Mouse (Mus musculus): Measurements from ENCODE around the gene Dpysl4.

The Dpysl4 gene

DNA sequence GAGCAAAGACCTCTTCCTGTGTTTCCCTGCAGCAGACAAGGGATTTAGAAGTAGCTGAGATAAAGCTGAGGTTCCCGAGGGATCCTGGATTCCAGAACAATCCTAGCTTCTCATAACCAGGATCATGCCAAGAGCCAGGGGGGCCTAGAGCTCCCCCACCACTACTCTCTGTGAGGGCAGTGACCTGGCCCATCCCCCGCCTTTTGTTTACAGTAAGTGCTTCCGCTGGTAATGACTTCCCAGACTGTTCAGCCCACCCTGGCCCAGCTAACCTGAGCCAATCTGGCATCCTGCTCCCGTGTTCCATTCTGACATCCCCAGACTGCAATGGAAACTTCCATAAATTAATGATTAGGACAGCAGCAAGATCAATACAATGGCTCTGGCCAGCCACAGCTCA is 61.6 kb downstream of the Dpysl4 start:
- intact Hi-C loops (cut with DNase I) = no loop called here

DNA sequence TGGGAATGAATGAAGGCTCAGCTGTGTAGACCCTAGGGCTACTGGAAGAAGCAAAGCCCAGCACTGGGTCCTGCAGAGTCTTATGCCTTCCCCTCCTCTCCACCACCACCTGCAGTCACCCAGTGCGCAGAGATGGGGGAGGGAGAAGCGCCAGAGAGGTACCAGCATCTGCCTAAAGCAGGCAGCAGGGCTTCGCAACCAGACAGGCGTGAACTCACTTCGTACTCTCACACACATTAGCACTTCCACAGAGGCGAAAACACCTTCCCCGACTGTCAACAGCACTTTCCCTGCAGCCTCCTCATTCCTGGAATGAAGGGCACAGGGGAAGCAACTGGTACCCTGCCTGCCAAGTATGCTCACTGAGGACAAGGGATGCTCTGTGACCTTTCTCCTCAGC is 63.6 kb downstream of the Dpysl4 start:
- intact Hi-C loops (cut with DNase I) = no loop called here

DNA sequence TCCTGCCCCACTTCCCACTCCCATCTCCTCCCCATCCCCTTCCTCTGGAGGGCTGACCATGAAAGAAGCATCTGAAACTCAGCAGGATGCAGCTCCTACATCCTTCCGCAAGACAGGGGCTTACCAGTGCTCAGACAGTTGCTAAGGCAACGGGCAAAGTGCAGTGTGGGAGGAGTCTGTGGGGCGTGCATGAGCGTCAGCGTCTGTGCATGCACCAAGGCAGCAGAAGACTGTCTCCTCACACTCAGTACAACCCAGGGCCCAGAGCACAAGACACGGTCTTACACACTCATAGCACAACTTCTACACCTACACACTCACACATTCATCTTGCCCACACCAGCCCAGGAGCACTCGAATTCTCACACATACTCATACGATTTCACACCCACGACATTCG is 65.3 kb downstream of the Dpysl4 start:
- intact Hi-C loops (cut with DNase I) = loop anchor here (5.0 kb wide), 1 partner anchor 41 kb away; no protein-coding TSS in a partner anchor

All from adrenal gland (tissue).